Mouse (Mus musculus) granulocyte monocyte progenitor cell, adult 5-6 weeks (primary cell): ENCODE data around the gene Arid3c. TPM values are rescaled to one million over a fixed set of nuclear protein-coding genes. Genes with fewer than 3 reads are reported as not detected.

Source experiments
- ATAC-seq: replicated peaks from 2 replicates; pipeline ENCODE4 v1.8.0; 2016; ENCODE audit warnings: mild to moderate bottlenecking, moderate TSS enrichment, inconsistent platforms; ENCODE audit not compliant: poor library complexity, severe bottlenecking
- total RNA-seq, 2 experiments: library from RNA; stranded (forward) in 1 of 2; stranded (reverse) in 1 of 2; fragments of 200-712, 200-1000 nt in 1 of 2; fragments of >200 nt in 1 of 2; fragmentation: Nextera tagmentation in 1 of 2; gene quantifications; 2 replicates each; pipeline ENCODE4 v1.2.3; 2014 to 2017

Gene Arid3c
- total RNA-seq, 2 experiments from 2014 or later: not detected

DNA sequence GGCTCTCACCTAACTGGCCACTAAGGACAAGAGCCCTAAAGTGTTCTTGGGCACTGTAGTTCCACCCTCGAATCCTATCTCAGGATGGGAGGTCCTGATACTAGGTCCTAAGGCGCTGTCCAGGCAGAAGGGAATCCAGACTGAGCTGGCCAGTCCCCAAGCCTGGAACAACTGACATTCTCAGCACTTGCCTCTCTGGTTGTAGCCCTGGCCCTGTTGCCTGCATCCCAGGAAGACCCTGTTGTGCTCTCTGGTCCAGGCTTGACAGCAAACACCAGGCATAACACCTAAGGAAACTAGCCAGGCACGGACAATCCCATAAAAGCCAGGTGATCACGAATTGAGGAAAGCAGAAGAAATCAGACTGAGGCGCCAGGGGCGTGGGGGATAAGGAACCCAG lies 48.2 kb downstream of the Arid3c start:
- ATAC-seq: no peak

DNA sequence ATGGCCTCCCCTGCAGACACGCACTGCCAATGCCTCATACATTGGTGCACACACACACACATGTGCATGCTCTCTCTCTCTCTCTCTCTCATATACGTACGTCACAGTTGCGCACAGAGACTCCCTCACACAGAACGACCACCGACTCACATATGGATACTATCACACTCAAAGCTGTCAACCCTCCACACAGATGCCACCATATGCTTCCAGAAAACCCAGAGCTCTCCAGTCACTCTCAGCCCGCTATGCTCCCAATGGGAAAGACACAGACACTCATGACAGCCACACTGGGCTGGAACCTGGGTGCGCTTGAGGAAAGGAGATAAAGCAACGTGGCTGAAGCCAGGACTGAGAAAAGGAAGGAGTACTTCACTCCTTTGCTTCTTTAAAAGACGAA lies 49.0 kb downstream of the Arid3c start:
- no peak for ATAC-seq

DNA sequence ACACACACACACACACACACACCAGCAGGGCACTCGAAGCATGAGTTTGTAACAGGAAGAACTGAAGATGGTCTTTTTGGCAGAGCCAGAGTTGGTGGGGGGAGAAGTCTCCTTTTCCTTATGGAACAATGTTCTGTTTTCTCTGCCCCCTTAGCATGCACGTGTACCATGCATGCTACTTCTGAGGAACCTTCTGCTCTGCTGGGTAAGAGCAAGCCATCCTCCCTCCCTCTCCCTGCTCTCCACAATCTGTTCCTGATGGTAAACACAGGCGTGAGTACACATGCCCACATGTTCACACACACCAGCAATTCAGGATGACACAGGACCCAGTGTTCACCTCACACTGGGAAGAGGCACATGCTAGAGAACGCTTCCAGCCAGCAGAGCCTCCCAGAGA lies 49.8 kb downstream of the Arid3c start:
- no peak for ATAC-seq

DNA sequence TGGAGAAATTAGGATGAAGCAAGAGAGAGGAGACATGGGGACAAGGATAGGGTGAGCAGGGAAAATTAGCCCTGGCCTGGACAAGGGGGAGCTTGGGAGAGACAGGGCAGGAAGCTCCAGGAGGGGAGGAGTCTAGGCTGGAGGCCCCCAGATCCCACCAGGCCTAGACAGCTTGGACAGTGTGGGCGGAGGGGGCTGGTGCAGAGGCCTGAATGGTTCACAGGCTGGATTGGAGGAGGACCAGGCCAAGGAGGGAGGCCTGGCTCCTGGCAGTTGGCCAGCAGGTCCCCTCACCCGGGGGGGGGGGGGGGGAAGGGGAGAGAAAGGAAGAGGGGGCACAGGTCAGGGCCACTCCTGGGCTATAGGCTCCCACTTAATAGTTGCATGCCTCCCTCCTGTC lies 51.7 kb downstream of the Arid3c start:
- no peak for ATAC-seq

DNA sequence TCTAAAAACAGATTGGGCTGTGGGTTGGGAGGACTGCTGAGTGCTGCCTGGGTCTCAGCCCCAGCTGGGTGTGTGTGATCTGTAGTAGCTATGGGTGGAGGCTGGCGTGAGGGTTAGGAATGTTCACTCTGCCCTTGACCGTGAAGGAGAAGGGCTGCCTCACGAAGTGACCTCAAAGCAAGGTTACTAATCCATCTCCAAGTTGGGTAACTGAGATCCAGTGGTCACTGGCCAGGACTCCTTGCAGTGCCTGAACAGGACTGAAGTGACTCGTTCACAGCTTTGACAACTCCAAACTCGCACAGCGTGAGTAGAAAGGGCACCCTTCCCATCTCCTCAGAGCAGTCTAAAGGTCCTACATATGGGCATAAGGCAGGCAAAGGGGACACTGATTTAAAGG lies 52.1 kb downstream of the Arid3c start:
- no peak for ATAC-seq

DNA sequence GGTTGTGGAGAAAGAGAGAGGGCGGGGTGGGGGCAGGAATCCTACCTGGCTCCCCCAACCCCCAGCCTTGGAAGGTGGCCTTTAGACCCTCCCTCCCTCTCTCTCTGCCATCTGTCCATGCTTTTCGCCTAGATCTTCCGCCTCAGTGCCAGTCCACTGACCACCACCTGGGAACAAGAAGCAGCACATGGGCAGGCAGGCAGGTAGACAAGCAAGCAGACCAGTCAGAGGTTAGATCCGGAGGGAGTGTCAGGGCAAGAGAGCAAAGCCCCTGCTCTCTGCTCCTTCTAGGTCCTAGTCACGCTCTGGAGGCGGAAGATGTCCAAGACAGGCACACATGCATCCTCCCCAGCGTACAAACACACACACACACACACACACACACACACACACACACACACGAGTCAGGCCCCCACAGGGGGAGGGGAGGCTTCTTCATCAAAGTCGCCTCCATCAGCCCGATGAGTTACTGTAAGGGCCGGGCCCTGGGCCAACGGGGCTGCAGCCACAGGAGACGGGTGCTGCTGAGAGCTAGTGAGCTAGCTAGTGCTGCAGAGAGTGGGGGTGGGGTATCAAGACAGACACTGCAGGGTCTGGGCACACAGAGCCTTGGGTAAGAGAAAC lies 53.8 kb downstream of the Arid3c start:
- no peak for ATAC-seq

DNA sequence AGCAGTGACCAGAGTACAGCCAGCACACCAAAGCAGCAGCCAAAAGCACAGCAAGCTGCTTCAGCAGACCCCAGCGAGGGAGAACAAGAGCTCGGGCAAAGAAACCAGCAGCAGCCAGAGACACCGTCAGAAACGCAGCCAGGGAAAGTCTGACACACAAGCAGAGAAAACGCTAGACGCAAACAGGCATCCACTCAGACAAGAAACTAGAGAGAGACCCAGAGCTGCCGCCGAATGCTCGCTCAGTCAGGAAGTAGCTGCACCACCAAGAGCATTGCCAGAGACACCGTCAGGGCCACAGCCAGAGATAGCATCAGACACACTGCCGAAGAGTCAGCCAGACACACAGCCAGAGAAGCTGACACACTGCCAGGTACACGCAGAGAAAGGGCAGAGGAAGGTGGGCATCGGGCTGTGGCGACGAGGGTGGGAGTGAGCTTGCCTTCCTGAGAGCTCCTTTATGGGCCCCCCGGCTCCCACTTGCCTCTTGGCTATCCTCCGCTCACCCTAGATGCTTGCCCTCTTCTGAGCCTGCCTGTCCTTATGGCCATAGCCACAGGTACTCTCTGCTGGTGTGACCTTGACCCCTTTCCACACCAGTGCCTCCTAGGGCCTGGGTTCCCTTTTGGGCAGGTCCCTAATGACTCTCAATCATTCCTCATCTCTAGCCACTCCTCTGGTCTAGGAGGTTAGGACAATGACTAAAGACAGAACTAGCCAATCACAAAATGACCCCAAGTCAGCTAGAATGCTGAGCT lies 54.5 kb downstream of the Arid3c start:
- ATAC-seq: no peak

Other genes with a start within 250 kb of the Arid3c start
- not detected in 2 replicates for gene AI464131, start 228.1 kb downstream of the Arid3c start, total RNA-seq (2014; fragmentation: Nextera tagmentation)
- gene AI464131, start 228.1 kb downstream of the Arid3c start, total RNA-seq (2017): not detected in 2 replicates
- gene 1110017D15Rik, start 213.8 kb downstream of the Arid3c start, total RNA-seq (2014; fragmentation: Nextera tagmentation): 1.9 TPM in 1 of 2 replicates, not detected in the other
- gene 1110017D15Rik, start 213.8 kb downstream of the Arid3c start, total RNA-seq (2017): not detected in 2 replicates
- 2.6 and 3.2 TPM in 2 replicates for gene Fam219a, start 161.6 kb downstream of the Arid3c start, total RNA-seq (2014; fragmentation: Nextera tagmentation)
- gene Fam219a, start 161.6 kb downstream of the Arid3c start, total RNA-seq (2017): 0.26 and 1.9 TPM in 2 replicates
- gene Dnaic1, start 161.4 kb downstream of the Arid3c start, total RNA-seq (2014; fragmentation: Nextera tagmentation): not detected in 2 replicates
- not detected in 2 replicates for gene Dnaic1, start 161.4 kb downstream of the Arid3c start, total RNA-seq (2017)
- gene Enho, start 90.8 kb downstream of the Arid3c start, total RNA-seq (2014; fragmentation: Nextera tagmentation): not detected in 2 replicates
- gene Enho, start 90.8 kb downstream of the Arid3c start, total RNA-seq (2017): not detected in 2 replicates
- gene Cntfr, start 34.1 kb downstream of the Arid3c start, total RNA-seq (2014; fragmentation: Nextera tagmentation): not detected in 2 replicates
- gene Cntfr, start 34.1 kb downstream of the Arid3c start, total RNA-seq (2017): not detected in 2 replicates
- gene Il11ra1, start 31.2 kb downstream of the Arid3c start, total RNA-seq (2014; fragmentation: Nextera tagmentation): 66.9 and 71.4 TPM in 2 replicates
- gene Il11ra1, start 31.2 kb downstream of the Arid3c start, total RNA-seq (2017): 102 and 103 TPM in 2 replicates
- gene Rpp25l, start 17.6 kb downstream of the Arid3c start, total RNA-seq (2014; fragmentation: Nextera tagmentation): 23.0 and 45.3 TPM in 2 replicates
- 15.0 and 20.1 TPM in 2 replicates for gene Rpp25l, start 17.6 kb downstream of the Arid3c start, total RNA-seq (2017)
- 56.6 and 61.4 TPM in 2 replicates for gene Dctn3, start 8.0 kb downstream of the Arid3c start, total RNA-seq (2014; fragmentation: Nextera tagmentation)
- gene Dctn3, start 8.0 kb downstream of the Arid3c start, total RNA-seq (2017): 45.6 and 72.8 TPM in 2 replicates
- gene Galt, start 24.1 kb upstream of the Arid3c start, total RNA-seq (2014; fragmentation: Nextera tagmentation): 26.7 and 27.2 TPM in 2 replicates
- gene Galt, start 24.1 kb upstream of the Arid3c start, total RNA-seq (2017): 33.0 and 39.2 TPM in 2 replicates
- gene Sigmar1, start 25.0 kb upstream of the Arid3c start, total RNA-seq (2014; fragmentation: Nextera tagmentation): 46.7 and 68.6 TPM in 2 replicates
- gene Sigmar1, start 25.0 kb upstream of the Arid3c start, total RNA-seq (2017): 32.9 and 59.9 TPM in 2 replicates
- 25.1 and 25.6 TPM in 2 replicates for gene Ccl27a, start 43.1 kb upstream of the Arid3c start, total RNA-seq (2014; fragmentation: Nextera tagmentation)
- 5.4 and 10.3 TPM in 2 replicates for gene Ccl27a, start 43.1 kb upstream of the Arid3c start, total RNA-seq (2017)
- not detected in 2 replicates for gene Gm21541, start 172.5 kb upstream of the Arid3c start, total RNA-seq (2014; fragmentation: Nextera tagmentation)
- gene Gm21541, start 172.5 kb upstream of the Arid3c start, total RNA-seq (2017): not detected in 2 replicates
- 1.8 TPM in 1 of 2 replicates, not detected in the other for gene Gm20878, start 210.4 kb upstream of the Arid3c start, total RNA-seq (2014; fragmentation: Nextera tagmentation)
- 0.21 and 0.82 TPM in 2 replicates for gene Gm20878, start 210.4 kb upstream of the Arid3c start, total RNA-seq (2017)
- gene Fam205a4, start 234.9 kb upstream of the Arid3c start, total RNA-seq (2014; fragmentation: Nextera tagmentation): 0.15 TPM in 1 of 2 replicates, not detected in the other
- gene Fam205a4, start 234.9 kb upstream of the Arid3c start, total RNA-seq (2017): not detected in 2 replicates